Mouse (Mus musculus) embryonic fibroblast, embryonic 13.5 days (primary cell): ENCODE measurements around the gene Dtnb.

Experiments used
- CTCF ChIP-seq: IDR thresholded peaks from 2 replicates; pipeline ENCODE4 v1.5.1; 2011; ENCODE audit warnings: mild to moderate bottlenecking, control low read depth, low read length, moderate library complexity, borderline replicate concordance; ENCODE audit not compliant: insufficient read depth
- POLR2A ChIP-seq: IDR thresholded peaks from 2 replicates; pipeline ENCODE4 v1.6.1; 2011; ENCODE audit warnings: low read depth, mild to moderate bottlenecking, control low read depth, low read length, moderate library complexity

- TF ChIP-seq CTCF (no peak), POLR2A (no peak)
Observed at GRCm38 (mm10) chr12:3570711-3571400, 1.3 kb upstream of the Dtnb start.
